Mouse (Mus musculus) mesoderm, embryonic 11.5 days (tissue): ENCODE data around the gene Zfyve1.
"Not testable (repeated sequence)": the region's sequence is repeated elsewhere in the genome, so short reads cannot be mapped to it uniquely, and the experiment has no call there.

Source experiments
- DNase-seq: peaks from one replicate; pipeline ENCODE4 v3.0.0-alpha.2; 2012; ENCODE audit warnings: low read depth, low spot score

Gene Zfyve1

GRCm38 (mm10) chr12:83597025-83597501 lies at the start of gene Zfyve1:
Gene Zfyve1 (minus strand): TSS chr12:83597222.
- peak; percentile 97 for DNase-seq

DNA sequence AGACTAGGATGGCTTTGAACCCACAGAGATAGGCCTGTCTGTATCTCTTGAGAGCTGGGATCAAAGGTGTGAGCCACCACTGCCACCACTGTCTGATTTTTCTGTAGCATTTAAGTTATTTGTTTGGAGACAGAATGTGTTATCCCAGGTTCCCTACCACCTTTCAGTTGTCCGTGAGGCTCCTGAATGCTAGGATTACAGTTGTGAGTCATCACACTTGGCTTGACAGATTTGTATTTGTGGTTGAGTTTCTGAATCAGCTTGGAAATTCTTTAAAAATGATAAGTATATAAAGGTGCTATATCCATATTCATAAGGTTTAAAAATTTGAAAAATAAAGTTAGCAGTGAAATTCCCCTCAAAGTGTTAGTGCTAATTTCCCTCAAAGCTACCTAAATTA lies 46.1 kb upstream of the Zfyve1 start:
- DNase-seq = no peak

- no peak for DNase-seq
Measured at GRCm38 (mm10) chr12:83641233-83641632, 44.2 kb upstream of the Zfyve1 start.

GRCm38 (mm10) chr12:83633807-83634206 lies 36.8 kb upstream of the Zfyve1 start:
- no peak for DNase-seq

GRCm38 (mm10) chr12:83632680-83633025 lies 35.6 kb upstream of the Zfyve1 start:
- no peak for DNase-seq

DNA sequence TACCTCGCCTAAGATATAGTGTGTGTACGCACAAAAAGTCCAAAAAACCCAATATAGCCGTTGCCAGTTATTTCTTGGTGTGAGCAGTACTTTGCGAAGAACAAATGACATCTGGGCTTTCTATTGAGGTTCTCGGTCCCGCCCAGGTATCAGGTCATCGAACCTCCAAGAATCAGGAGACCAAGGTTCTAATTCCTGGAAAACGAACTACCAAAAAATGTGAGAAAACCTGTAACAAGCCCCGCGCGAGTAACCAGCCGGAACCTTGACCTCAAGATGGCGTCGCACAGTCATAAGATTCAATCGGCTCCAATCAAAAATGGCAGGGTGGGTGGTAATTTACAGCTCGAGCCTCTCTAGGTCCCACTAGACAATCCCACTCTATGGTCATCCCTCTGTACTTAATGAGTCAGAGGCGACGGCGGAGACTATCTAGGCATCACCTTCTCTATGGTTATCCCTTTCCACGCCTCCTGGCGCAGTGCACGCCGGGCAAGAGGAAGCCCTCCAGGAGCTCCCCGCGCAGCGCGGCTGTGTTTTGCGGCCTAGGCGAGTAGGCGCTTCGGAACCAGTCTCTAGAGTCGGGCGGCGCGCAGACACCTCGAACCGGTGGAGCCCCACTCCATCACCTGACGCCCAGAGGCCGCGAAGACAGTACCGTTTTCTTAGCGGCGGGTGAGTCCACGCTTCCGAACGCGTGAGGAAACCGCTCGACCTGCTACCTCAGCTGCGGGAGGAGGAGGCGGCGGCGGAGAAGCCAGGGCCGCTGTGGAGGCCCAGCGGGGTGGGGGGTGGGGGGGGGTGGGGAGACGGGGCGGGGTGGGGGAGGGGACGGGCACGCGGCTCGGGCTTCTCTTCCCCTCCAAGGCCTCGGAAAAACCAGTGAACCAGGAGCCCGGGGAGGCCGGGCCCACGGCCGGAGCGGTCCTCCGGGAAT lies 35.0 kb upstream of the Zfyve1 start:
- DNase-seq = peak; percentile 99

- DNase-seq = not testable (repeated sequence)
Measured at GRCm38 (mm10) chr12:83630936-83631335, 33.9 kb upstream of the Zfyve1 start, which contains the start of gene Rbm25. Gene Rbm25 (plus strand): TSS chr12:83631236.

- no peak for DNase-seq
Measured at GRCm38 (mm10) chr12:83624321-83624720, 27.3 kb upstream of the Zfyve1 start.

GRCm38 (mm10) chr12:83622031-83622755 lies 25.2 kb upstream of the Zfyve1 start:
- DNase-seq = no peak

GRCm38 (mm10) chr12:83620694-83621093 lies 23.7 kb upstream of the Zfyve1 start:
- not testable (repeated sequence) for DNase-seq

GRCm38 (mm10) chr12:83618981-83619380 lies 22.0 kb upstream of the Zfyve1 start:
- no peak for DNase-seq

- no peak for DNase-seq
Measured at GRCm38 (mm10) chr12:83617261-83617660, 20.2 kb upstream of the Zfyve1 start.

DNA sequence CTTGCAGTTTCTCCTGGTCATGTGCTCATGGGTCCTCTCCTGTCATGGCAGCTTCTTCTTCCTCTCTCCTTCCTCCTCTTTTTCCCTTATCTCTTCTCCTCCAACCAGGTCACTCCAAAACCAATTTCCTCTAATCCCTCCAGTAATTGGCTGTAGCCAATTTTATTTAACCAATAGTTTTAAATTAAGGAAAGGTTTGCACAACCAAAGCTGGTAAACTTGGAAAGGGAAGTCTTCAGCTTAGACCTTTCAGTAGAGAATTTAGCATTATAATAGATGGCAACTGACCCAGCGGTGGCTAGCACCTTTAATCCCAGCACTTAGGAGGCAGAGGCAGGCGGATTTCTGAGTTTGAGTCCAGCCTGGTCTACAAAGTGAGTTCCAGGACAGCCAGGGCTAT lies 9.4 kb upstream of the Zfyve1 start:
- DNase-seq = not testable (repeated sequence)

GRCm38 (mm10) chr12:83602285-83602684 lies 5.3 kb upstream of the Zfyve1 start:
- DNase-seq = no peak

GRCm38 (mm10) chr12:83597881-83598280 lies 859 bp upstream of the Zfyve1 start:
- no peak for DNase-seq

- DNase-seq = no peak
Measured at GRCm38 (mm10) chr12:83596191-83596954, 649 bp downstream of the Zfyve1 start.

- DNase-seq = no peak
Measured at GRCm38 (mm10) chr12:83594454-83595040, 2.5 kb downstream of the Zfyve1 start.

DNA sequence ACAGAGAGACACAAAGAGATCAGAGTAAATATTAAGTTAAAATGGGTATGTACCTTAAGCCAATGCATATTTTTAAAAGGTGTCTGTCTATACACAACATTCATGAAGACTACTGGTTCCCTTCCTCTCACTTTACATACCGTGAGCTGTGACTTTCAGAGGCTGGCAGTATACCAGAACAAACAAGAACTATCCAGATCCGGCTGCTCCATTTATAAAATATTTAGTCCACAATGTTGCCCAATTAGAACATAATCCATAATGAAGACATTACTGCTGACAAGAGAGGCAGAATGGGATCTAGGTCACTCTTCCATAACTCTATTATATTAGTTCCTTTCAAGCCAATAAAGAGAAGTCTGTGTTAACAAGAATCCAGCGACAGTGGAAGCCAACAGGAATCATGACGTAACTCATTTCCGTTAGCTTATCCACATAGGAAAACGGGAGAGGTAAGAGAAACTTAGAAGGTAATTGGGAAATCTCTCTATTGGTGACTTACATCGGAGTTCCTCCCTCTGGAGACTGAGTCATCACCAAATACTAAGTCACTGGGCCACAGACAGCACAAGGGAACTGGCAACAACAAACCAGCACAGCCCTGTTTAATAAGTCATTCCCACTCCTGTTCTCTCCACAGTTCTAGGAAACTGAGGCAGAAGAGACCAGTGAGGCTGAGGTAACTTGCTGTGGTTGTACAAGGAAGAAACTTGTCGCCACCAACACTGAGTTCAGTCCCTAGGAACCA lies 5.1 kb downstream of the Zfyve1 start:
- no peak for DNase-seq

GRCm38 (mm10) chr12:83586628-83587027 lies 10.4 kb downstream of the Zfyve1 start:
- no peak for DNase-seq

DNA sequence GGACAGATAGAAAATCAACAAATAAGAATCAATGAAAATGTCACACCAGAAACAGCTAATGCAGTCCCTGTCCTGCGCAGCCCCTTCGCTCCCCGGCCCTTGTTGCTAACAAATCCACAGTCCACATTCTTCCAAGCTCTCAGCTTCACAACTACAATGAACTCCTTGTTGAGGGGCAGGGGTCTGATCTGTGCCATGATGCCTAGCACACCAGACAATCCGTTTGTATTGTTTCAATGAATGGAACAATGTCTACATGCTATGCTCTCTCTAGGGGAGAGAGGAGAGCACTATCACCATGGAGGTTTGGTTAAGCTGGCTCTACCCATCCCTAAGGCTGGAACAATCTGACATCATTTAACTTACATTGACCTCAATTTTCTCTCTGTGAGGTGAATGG lies 14.3 kb downstream of the Zfyve1 start:
- peak; percentile 22 for DNase-seq

DNA sequence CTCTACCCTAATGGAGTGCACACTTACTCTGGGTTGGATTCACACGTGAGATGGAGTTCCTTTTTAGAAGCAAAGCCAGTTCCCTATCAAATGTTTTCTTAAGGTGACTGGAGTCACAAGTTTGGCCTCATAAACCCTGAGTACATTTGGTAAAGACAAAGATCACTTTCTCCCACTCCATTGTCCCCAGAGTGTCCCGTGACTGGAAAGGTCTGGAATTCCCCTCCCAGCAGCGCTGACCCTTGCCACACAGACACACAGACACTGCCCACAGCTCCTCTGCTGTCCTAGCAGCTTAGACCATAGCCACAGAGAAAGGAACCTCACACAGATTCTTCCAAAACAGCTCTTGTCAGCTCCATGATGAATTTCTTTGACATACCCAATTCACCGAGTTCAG lies 14.9 kb downstream of the Zfyve1 start:
- no peak for DNase-seq
